Mouse (Mus musculus): ENCODE measurements at regions not wholly inside any gene's neighbourhood (a gene's known extent, or its start where the extent isn't known, plus 50 kb on each side); places are given as distances from the start of the nearest gene placed in this dataset.

DNA sequence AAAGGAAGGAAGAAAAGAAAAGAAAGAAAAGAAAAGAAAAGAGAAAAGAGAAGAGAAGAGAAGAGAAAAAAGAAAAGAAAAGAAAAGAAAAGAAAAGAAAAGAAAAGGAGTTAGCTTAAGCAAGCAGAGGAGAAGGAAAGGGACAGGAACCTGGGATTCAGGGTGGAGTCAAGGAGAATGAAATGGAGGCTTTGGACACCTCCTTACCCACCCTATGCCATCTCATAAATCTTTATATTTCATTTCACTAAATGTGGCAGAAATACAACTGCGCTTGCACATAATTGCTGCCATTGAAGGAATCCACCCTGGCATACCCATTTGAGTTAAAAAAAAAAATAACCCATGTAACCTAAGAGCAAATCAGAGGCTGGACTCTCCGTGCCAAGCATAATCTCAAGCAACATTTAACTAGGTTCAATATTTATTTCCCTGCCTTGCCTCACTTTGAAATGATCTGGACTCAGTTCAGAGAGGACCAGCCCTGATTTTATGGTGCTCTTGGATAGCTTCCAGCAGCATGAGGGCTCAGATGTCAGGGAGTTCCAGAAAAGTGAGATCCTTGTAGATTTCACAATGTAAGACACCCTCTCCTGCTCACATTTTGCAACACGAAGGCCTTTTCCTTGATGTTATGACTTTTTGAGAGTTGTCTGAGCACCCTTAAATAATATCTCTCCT is 456.2 kb downstream of the Pik3r1 start:
- DNase-seq (ENCODE audit: extremely low read depth, insufficient read length, low spot score): no peak

DNA sequence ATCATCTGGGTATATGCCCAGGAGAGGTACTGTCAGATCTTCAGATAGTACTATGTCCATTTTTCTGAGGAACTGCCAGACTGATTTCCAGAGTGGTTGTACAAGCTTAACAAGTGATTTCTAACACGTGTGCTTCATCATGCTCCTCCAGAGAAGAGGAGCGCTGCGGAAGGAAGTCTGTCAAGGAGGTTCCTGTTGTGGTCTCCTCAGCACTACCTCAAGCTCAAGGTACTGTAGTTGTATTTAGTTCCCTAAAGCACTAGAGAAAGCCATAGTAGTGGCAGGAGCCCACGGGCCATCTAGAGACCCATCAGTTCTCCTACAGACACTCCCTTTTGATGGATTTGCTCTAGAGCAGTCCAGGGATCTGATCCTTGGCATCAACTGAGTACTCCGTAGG is 459.3 kb downstream of the Pik3r1 start:
- no peak for DNase-seq (ENCODE audit: extremely low read depth, insufficient read length, low spot score)

DNA sequence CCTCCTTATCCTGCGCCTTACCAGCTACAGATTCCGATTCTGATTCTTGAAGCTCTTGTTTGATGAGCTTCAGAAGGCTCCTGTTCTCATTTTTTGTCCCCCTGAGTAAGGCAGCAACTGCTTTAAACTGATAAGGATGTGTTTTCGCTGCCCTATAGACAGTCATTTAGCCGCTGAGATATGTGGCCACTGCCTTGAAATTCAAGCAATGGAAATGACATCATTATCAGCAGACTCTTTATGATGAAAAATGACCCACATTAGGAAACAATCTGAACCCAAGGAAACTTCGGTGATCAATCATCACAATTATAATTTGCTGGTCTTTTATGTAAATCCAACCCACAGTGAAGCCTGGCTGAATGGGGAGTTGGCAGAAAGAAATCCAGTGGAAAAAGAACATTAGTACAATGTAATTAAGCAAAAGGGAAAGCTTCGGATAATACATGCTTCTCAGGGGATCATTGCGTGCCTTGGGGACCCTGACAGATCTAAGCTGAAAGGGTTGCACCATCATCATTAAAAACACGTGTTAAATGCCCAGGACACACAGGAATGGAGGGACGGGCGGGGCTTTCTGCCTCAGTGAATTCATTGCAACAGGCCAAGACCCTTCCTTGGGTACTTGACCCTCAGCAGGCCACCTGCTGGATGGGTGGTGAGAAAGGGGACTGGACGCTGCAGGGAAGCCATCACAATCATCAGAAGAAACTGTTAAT is 462.2 kb downstream of the Pik3r1 start:
- DNase-seq (ENCODE audit: extremely low read depth, insufficient read length, low spot score): no peak

DNA sequence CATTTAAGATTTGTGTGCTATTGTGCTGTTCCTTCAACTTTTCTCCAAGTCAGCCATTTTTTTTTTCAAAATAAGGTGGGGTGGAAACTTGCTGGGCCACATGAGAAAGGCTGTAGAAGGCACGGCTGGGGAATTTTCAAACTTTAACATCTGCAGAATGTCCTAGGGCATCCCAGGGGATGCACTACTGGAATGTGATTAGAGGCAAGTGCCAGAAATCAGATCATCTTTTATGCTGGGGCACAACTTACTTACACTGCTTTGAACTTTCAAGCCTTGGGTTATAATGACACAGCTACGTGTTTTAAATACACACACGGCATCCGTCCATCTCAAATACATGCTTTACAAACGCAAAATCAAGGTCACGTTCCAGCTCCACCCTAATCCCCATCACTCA is 463.0 kb downstream of the Pik3r1 start:
- DNase-seq (ENCODE audit: extremely low read depth, insufficient read length, low spot score): no peak

DNA sequence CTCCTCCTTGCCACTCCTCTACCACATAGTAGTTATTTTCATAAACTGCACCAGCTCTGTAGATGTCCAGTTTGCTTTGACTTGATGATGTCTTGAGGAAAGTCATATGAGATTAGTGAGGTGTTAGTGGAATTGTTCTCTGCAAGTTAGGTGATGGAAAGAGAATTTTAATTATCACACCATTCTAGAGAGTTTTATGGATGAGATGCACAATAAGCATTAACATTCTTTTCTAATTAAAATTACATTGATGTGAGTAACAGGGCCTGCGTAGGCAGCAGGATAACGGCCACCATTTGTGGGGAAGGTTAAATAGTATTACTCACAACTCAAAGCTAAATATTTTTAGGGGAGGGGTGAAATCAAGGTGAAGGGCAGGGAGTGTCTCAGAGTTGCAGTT is 466.7 kb downstream of the Pik3r1 start:
- no peak for DNase-seq (ENCODE audit: extremely low read depth, insufficient read length, low spot score)

DNA sequence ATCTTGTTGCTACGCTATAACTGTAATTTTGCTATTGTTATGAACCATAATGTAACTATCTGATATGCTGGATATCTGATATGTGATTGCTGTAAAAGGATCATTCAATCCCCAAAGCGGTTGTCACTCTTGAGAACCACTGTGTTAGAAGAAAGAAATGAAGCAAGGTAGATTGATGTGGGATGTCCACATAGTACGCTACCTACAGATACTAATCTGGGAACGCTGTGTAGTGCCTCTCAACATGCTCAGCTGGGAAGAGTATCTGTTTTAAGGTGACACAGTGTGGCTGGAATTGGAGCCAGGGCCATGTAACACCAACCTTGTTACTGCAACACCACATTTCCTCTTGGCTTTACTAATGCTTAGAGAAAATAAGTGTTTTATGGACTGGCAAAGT is 456.2 kb upstream of the Slc30a5 start:
- DNase-seq (ENCODE audit: extremely low read depth, insufficient read length, low spot score): no peak

DNA sequence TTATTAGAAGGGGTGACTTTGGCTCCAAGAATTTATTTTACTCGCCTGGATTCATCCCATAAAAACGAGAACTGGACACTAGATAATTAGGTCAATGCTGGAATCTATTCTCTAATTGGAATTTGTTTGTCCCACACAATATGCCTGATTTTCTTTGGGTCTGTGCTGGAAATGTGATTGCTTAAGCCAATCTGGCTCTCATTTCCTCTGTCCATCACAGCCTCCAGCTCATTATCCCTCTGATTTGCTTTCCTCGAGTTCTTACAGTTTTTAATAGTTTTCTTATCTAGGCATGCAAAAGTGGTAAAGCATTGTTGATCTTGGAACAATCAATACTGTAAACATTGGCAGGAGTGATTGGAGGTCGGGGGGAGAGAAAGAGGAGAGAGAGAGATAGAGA is 453.9 kb upstream of the Slc30a5 start:
- no peak for DNase-seq (ENCODE audit: extremely low read depth, insufficient read length, low spot score)

DNA sequence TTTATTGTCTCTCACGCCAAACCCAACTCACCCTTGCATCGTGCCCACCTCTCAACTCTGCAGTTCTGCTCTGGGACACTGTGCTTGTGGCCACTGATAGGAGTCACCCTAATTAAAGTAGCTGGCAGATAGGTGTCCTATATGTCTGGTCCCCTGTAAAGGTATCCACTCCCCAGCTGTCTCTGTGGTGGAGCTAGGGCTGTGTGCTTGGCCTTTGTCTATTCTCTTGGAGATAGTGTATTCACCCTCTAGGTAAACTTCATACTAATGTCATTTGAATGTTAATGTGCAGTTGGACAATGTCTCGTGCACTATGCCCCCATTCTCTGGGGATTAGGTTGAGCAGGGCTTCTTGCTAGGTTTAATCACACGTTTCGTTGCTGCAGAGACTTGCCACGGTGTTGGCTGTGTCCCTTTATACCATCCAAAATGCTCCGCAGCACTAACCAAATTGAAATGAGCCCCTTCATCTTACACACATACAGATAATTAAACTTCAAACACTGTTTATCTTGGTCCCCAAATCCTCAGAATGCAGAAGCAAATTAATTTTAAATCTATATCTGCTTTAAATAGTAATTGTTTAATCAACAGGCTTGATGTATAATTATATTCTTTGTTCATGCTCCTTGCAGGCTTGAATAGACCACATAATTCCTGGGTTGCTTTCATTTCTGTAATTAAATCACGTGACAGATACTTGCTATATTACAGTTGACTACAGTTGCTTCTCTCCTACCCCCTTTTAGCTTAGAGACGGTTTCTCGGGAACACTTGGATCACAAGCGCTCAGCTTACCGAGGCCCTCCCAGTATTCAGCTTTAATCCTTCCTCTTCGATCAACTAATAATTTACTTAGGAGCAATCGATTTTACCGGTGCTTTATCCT is 453.0 kb upstream of the Slc30a5 start:
- DNase-seq (ENCODE audit: extremely low read depth, insufficient read length, low spot score): no peak

DNA sequence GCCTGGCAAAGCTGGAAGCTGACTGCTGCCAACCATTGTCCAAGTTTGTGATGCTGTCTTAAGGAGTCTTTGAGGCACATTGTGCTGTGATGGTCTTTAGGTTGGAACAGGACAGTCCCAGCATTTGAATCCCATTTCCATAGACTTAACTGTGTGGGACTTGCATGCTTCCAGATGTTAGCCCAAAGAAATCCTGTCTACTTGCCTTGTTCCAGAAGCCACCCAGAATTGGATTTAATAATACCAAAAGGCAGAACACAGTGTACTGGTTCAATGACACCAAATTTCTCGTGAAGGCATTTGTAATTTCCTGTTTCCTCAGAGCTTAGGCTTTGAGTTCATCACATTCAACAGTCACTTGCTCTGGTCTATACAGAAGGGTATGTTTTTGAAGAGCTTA is 444.9 kb upstream of the Slc30a5 start:
- no peak for DNase-seq (ENCODE audit: extremely low read depth, insufficient read length, low spot score)

DNA sequence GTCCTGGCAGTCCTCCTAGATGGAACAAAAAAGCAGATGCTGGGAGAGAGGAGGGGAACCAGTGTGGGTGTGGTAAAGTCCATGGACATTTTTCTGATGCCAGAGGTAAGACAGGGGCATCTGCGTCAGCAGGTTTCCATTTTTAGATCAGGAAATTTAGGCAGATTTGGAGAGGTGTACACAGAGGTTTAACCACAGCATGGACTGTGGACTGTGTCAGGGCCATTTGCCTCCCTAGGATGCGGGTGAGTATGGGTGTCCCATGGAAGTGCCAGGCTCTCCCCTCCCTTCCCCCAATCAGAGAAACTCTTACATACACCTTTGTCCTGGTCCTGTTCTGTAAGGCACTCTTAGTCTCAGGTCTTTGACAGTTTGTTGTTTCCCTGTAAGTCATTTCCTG is 443.5 kb upstream of the Slc30a5 start:
- DNase-seq (ENCODE audit: extremely low read depth, insufficient read length, low spot score): no peak

DNA sequence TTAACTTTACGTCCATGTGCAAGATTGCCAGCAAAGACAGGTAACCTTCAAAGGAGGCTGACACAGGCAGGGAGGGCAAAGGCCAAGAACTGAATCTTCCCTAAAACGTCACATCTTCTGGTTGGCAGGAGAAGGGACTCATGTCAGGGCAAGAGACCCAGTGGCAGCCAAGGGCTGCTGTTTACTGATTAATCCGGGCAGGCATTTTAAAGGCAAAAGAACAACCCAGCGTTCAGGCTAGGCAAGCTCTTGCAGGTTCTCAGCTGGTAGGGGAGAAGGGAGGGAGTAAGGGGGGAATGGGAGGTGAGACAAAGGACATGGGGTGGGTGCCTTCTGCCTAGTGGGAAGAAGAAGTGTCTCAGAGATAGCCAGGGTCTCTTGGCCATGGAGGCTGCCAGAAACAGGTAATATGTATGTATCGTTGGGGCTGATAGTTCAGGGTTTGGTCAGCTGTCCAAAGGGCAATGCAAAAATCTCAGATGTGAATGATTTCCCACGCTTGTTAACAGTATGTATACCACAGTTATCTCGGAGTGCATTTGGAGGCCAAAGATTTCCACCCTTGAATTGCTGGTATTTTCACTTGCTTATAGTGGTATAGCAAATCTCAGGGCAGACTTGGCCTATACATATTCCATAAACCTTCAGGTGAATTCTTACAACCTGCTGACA is 441.4 kb upstream of the Slc30a5 start:
- no peak for DNase-seq (ENCODE audit: extremely low read depth, insufficient read length, low spot score)

DNA sequence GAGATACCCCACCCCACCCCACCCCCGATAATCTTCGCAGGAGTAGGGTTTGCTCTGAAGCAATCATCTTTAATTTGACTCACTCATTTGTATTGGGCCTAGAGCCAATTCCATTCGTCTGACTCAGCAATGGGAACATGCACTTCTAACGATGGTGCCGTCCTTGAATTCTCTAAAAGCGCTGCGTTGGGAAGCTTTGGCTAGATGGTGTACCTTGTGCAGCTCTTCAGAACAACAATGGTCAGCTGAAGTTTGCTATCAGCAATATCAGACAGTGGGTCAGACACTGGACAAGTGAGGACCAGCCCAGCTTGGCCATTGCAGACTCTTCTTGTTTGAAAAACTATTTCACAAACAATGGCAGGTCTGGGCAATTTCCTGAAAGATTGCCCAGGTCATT is 440.1 kb upstream of the Slc30a5 start:
- no peak for DNase-seq (ENCODE audit: extremely low read depth, insufficient read length, low spot score)

DNA sequence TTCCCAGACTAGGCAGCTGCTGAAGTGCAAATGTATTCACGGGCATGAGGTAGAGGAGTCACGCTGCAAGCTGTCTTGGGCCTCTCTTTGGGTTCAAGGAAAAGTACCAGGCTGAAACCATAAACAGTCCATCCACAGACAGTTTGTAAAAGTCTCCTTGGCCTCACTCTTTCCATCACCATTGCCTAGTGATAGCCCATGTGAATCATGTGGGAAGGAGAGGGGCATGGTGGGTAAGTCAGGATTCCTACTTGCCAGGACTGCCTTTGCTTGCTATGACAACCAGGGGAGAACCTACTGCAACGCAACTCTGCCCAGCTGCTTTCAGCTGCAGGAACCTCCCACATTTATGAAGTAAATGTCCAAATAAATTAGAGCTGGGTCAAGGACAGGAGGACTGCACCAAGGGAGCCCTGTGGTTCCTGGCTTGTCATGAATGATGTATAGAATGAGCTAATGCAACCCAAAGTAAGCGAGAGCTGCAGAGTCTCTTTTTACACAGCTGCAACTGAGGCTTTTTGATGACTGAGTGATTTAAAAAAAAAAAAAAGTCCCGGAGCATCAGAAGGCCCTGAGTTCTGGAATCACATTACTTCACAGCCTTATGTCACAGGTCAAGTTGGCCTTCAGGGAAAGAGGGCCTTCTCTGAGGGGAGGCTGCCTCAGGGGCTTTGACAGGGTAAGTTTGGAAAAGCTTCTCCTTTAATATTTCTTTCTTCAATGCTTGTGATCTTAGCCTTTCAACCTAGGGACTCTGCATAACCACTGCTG is 420.7 kb upstream of the Slc30a5 start:
- no peak for DNase-seq (ENCODE audit: extremely low read depth, insufficient read length, low spot score)

DNA sequence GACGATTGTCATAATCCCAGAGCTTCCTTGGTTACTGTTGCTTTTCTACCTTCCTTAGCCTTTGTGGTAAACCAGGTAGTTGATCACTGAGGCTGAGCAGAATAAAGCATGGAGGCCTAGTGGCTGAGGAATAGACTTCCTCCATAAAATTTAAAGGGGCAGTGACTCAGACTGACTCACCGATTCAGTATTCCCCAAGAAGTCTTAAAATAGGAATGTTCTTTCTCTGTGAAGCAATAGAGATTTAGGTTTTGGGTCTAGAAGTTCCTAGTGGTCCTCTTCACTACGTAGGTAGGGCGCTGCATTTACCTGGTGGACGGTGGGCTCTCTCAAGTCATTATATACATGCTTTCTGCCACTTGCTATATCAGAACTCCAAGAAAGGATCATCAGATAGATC is 416.1 kb upstream of the Slc30a5 start:
- DNase-seq (ENCODE audit: extremely low read depth, insufficient read length, low spot score): no peak

DNA sequence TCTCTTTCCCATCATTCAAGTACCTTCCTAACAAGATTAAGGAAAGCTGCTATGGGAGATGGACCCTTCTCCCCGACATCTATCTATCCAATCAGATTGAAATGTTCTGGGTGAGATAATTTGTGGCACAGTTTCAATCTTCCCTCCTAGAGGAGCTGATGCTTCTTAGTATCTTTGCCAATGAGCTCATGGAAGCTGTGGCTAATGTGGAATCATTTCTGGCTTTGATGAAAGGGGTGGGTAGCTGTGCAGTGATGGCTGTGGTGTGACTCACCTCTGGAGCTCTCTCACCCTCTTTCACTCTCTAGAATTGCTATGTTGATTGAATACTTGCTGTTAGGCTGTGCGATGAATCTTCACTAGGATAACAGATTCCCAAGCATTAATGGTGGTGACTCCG is 411.1 kb upstream of the Slc30a5 start:
- DNase-seq (ENCODE audit: extremely low read depth, insufficient read length, low spot score): no peak

DNA sequence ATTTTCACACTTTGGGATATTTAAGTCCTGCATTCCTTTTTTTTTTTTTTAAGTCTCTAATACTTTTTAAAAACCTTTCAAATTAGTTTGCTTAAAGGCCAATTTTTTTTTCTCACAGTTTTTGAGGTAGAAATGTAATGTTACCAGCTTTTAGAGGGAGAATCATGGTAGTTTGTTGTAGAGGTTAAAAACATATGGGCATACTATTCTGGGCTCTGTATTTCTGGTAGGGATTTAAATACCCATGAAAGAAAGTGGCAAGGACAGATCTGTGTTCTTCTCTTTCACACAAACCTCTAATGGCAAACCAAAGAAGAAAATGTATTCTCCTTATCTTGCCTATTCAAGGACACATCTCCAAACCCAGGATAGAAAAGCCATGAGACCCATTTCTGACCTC is 405.6 kb upstream of the Slc30a5 start:
- DNase-seq (ENCODE audit: extremely low read depth, insufficient read length, low spot score): no peak

DNA sequence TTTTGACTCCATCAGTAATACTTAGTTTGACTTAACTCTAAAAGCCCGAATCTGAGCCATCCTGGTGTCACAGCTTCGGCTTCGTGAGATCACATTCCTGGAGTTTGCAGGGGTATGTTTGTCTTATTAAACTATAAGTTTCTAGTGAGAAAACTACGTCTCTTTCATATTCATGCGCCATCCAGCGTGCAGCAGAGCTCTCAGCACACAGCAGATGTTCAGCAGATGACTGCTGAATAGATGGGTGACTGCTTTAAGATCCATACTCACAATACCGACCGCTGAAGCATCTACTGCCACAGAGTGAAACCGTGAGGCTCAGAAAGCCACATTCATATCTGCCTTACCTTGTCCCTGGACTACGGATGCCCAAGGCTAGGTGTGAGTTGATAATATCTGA is 403.8 kb upstream of the Slc30a5 start:
- DNase-seq (ENCODE audit: extremely low read depth, insufficient read length, low spot score): no peak

DNA sequence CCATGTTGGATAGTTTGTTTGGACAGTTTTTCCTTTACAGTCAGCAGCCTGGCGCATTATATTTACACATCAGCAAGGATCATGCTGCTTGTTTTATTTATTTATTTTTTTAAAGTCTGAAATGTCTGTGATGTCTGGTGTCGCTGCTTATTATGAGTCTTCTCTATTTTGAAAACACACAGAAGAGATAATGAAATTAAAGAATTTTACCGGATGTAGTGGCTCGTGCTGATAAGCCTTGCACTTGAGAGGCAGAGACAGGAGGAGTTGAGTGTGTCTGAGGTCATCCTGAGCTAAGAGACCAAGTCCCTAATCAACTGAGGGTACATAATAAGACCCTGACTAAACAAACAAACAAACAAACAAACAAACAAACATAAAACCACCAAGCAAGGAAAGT is 402.6 kb upstream of the Slc30a5 start:
- DNase-seq (ENCODE audit: extremely low read depth, insufficient read length, low spot score): no peak

DNA sequence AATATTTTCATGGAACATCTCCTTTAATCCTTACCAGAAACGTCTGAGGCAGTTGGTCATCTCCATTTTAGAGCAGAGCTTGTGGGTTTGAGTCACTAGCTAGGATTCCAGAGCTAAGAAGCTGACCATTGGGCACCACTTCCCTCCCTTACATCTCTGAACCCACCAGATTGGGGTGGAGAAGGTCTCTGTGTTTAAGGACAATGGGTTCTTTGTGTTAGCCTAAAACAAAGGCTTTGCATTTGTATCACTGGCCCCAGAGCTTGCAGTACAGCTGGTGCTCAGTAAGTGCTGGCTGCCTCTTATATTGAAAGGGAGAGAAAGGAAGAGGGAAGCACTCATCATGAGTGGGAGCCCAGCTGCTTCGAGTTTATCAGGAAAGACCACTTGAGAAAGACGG is 401.9 kb upstream of the Slc30a5 start:
- DNase-seq (ENCODE audit: extremely low read depth, insufficient read length, low spot score): no peak

DNA sequence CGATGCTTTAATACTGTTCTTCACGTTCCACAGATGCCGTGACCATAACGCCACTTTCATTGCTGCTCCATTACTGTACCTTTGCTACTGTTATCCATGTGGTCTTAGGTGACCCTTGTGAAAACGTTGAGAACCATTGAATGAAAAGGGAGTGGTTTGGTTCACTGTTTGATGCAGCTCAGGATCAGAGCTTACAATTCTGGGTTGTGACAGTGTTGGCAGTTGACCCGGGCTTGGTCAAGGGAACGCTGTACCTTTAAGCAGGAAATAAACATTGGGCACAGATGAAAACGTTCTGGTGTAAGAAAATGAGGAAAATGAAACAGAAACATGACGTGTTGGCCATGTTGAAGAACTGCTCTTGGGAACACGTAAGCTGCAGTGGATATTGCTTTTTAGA is 401.3 kb upstream of the Slc30a5 start:
- no peak for DNase-seq (ENCODE audit: extremely low read depth, insufficient read length, low spot score)
